Mouse (Mus musculus): ENCODE measurements around the gene Spice1. TPM values are rescaled to one million over a fixed set of nuclear protein-coding genes. Genes with fewer than 3 reads are reported as not detected.
A peak's percentile ranks its signal among the peaks of the same experiment; 100 is the strongest.

Gene Spice1
- 12.4 and 12.8 TPM in 2 replicates for polyA plus RNA-seq (2012; rRNA removed)

- Histone ChIP-seq H3K36me3 (ENCODE audit: control insufficient read depth, insufficient read depth, low read length) (no peaks in the 10 kb centered on the region), H3K4me1 (ENCODE audit: control insufficient read depth, insufficient read depth, low read length) (no peaks in the 10 kb centered on the region), H3K4me3 (ENCODE audit: control insufficient read depth, low read depth, low read length) (peak within 1 kb of the TSS; percentile 92), H3K27ac (ENCODE audit: control insufficient read depth, insufficient read depth, low read depth, low read length) (peak within 1 kb of the TSS; percentile 82), H3K27me3 (ENCODE audit: control insufficient read depth, insufficient read depth, low read length) (no peaks in the 10 kb centered on the region)
- TF ChIP-seq CTCF (IDR thresholded peaks at IDR 0.05; ENCODE audit: control insufficient read depth, insufficient read depth, insufficient replicate concordance, low read depth, low read length) = peak; percentile 31; the same call in 1 of the 2 replicates
- TF ChIP-seq POLR2A (IDR thresholded peaks at IDR 0.05; ENCODE audit: control insufficient read depth, low read depth, low read length) = peak; percentile 85
These were observed at the start of gene Spice1 for GRCm38 (mm10) chr16:44347071-44347901. Spice1 (plus strand) TSS chr16:44347121.

- Histone ChIP-seq H3K27ac (ENCODE audit: control insufficient read depth, insufficient read depth, low read depth, low read length) (no peak overlapping the region), H3K27me3 (ENCODE audit: control insufficient read depth, insufficient read depth, low read length) (no peaks in the 10 kb centered on the region), H3K4me3 (ENCODE audit: control insufficient read depth, low read depth, low read length) (peak overlapping the region; percentile 43), H3K36me3 (ENCODE audit: control insufficient read depth, insufficient read depth, low read length) (no peaks in the 10 kb centered on the region), H3K4me1 (ENCODE audit: control insufficient read depth, insufficient read depth, low read length) (peaks cover 3% of the 10 kb centered on the region; the same call in 1 of the 2 replicates)
- TF ChIP-seq CTCF (IDR thresholded peaks at IDR 0.05; ENCODE audit: control insufficient read depth, insufficient read depth, insufficient replicate concordance, low read depth, low read length) = peak; percentile 55
- no peak for TF ChIP-seq POLR2A (IDR thresholded peaks at IDR 0.05; ENCODE audit: control insufficient read depth, low read depth, low read length)
These were observed 47.4 kb upstream of the Spice1 start for GRCm38 (mm10) chr16:44299438-44300093.

- no peak for TF ChIP-seq POLR2A (IDR thresholded peaks at IDR 0.05; ENCODE audit: control insufficient read depth, low read depth, low read length)
- TF ChIP-seq CTCF (IDR thresholded peaks at IDR 0.05; ENCODE audit: control insufficient read depth, insufficient read depth, insufficient replicate concordance, low read depth, low read length) = no peak
- Histone ChIP-seq H3K4me3 (ENCODE audit: control insufficient read depth, low read depth, low read length) (no peak overlapping the region), H3K4me1 (ENCODE audit: control insufficient read depth, insufficient read depth, low read length) (peaks cover 3% of the 10 kb centered on the region; the same call in 1 of the 2 replicates), H3K27me3 (ENCODE audit: control insufficient read depth, insufficient read depth, low read length) (no peaks in the 10 kb centered on the region), H3K36me3 (ENCODE audit: control insufficient read depth, insufficient read depth, low read length) (no peaks in the 10 kb centered on the region), H3K27ac (ENCODE audit: control insufficient read depth, insufficient read depth, low read depth, low read length) (no peak overlapping the region)
These were observed 44.6 kb upstream of the Spice1 start for GRCm38 (mm10) chr16:44302126-44302892.

- Histone ChIP-seq H3K36me3 (ENCODE audit: control insufficient read depth, insufficient read depth, low read length) (no peaks in the 10 kb centered on the region), H3K27ac (ENCODE audit: control insufficient read depth, insufficient read depth, low read depth, low read length) (no peak overlapping the region), H3K27me3 (ENCODE audit: control insufficient read depth, insufficient read depth, low read length) (no peaks in the 10 kb centered on the region), H3K4me3 (ENCODE audit: control insufficient read depth, low read depth, low read length) (no peak overlapping the region), H3K4me1 (ENCODE audit: control insufficient read depth, insufficient read depth, low read length) (peaks cover 3% of the 10 kb centered on the region; the same call in 1 of the 2 replicates)
- no peak for TF ChIP-seq POLR2A (IDR thresholded peaks at IDR 0.05; ENCODE audit: control insufficient read depth, low read depth, low read length)
- no peak for TF ChIP-seq CTCF (IDR thresholded peaks at IDR 0.05; ENCODE audit: control insufficient read depth, insufficient read depth, insufficient replicate concordance, low read depth, low read length)
These were observed 43.1 kb upstream of the Spice1 start for GRCm38 (mm10) chr16:44303822-44304221.

- Histone ChIP-seq H3K27me3 (ENCODE audit: control insufficient read depth, insufficient read depth, low read length) (no peaks in the 10 kb centered on the region), H3K36me3 (ENCODE audit: control insufficient read depth, insufficient read depth, low read length) (no peaks in the 10 kb centered on the region), H3K27ac (ENCODE audit: control insufficient read depth, insufficient read depth, low read depth, low read length) (no peak overlapping the region), H3K4me3 (ENCODE audit: control insufficient read depth, low read depth, low read length) (no peak overlapping the region), H3K4me1 (ENCODE audit: control insufficient read depth, insufficient read depth, low read length) (no peaks in the 10 kb centered on the region)
- TF ChIP-seq POLR2A (IDR thresholded peaks at IDR 0.05; ENCODE audit: control insufficient read depth, low read depth, low read length) (no peak), CTCF (IDR thresholded peaks at IDR 0.05; ENCODE audit: control insufficient read depth, insufficient read depth, insufficient replicate concordance, low read depth, low read length) (no peak)
These were observed 41.3 kb upstream of the Spice1 start for GRCm38 (mm10) chr16:44305606-44306005.

GRCm38 (mm10) chr16:44313422-44313821, 33.5 kb upstream of the Spice1 start:
- H3K4me1 ChIP-seq (ENCODE audit: control insufficient read depth, insufficient read depth, low read length) = no peaks in the 10 kb centered on the region
- no peaks in the 10 kb centered on the region for H3K27me3 ChIP-seq (ENCODE audit: control insufficient read depth, insufficient read depth, low read length)
- no peaks in the 10 kb centered on the region for H3K36me3 ChIP-seq (ENCODE audit: control insufficient read depth, insufficient read depth, low read length)
- no peak overlapping the region for H3K27ac ChIP-seq (ENCODE audit: control insufficient read depth, insufficient read depth, low read depth, low read length)
- H3K4me3 ChIP-seq (ENCODE audit: control insufficient read depth, low read depth, low read length) = no peak overlapping the region
- no peak for TF ChIP-seq POLR2A (IDR thresholded peaks at IDR 0.05; ENCODE audit: control insufficient read depth, low read depth, low read length)
- TF ChIP-seq CTCF (IDR thresholded peaks at IDR 0.05; ENCODE audit: control insufficient read depth, insufficient read depth, insufficient replicate concordance, low read depth, low read length) = no peak

Measured in testis, adult 2 months (tissue).